14 mouse cellular contexts compared by ENCODE assay signal in the genomic region with DNA sequence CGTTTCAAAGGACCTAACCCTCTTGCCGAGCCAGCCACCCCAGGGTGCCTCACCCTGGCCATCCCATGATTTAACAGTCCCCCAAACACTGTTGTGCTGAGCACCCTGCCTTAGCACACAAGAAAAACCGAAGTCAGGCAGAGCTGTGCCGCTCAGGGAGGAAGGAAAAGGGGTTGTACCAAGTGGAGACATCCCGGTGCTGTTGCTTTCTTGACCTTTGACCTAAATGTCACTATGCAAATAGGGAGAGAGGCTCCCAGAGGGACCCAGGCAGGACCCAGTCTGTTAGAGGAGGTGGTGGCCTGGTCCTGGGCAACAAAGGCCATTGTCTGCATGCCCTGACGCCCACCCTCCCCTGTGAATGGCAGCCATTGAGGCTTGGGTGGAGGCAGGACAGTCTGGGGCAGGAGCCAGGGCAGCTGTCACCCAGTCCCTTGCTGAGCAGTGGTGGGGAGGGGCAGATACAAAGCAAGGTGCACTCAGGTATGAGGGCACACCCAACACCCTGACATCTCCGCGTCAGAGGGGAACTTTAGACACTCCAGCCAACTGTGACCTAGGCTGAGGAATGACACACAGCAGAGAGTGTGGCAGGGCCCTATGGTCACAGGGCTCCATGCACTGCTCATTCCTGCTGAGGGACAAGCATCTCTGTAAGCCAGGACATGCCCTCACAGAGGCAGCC. TPM values are rescaled to one million over a fixed set of nuclear protein-coding genes. Genes with fewer than 3 reads are reported as not detected.
DNase-seq lines count a peak whose midpoint lies in the region; ATAC-seq and TF ChIP-seq lines count a peak whose summit lies in the region.
"Had no signal": no experiment of that assay in that cellular context is flagged by ENCODE, and none has a peak within 500 bp of the region (broad histone marks: within the 10 kb centered on the region; RNA-seq: fewer than 3 reads in every experiment).

No protein-coding gene starts in this region.

- H3K4me1 ChIP-seq in midbrain, embryonic 10.5 days = peaks cover 18% of the 10 kb centered on the region
- no peaks in the 10 kb centered on the region for H3K4me1 ChIP-seq in midbrain, embryonic 14.5 days (ENCODE audit: control insufficient read depth, insufficient read depth, low read length)
- H3K4me1 ChIP-seq in intestine, embryonic 15.5 days (replicated peaks) = peaks cover 33% of the 10 kb centered on the region
- peaks cover 18% of the 10 kb centered on the region for H3K4me1 ChIP-seq in stomach, embryonic 16.5 days (ENCODE audit: control insufficient read depth, insufficient read depth, low read length)
- H3K4me1 ChIP-seq: hindbrain, embryonic 15.5 days had no signal

- H3K27ac ChIP-seq in gastrocnemius, adult 2 months = peak overlapping the region; percentile 54
- 0 out of 2 replicates have a peak overlapping the region, but pooled peaks have one; percentile 23 for H3K27ac ChIP-seq in midbrain, embryonic 10.5 days (replicated peaks)
- no peak overlapping the region for H3K27ac ChIP-seq in midbrain, embryonic 14.5 days (replicated peaks; ENCODE audit: low read depth, low read length)
- H3K27ac ChIP-seq in intestine, embryonic 15.5 days = peak overlapping the region; percentile 72
- peak overlapping the region; percentile 74; the same call in 1 of the 2 replicates for H3K27ac ChIP-seq in stomach, embryonic 16.5 days (ENCODE audit: low read length)
- H3K27ac ChIP-seq: hindbrain, embryonic 15.5 days; limb, embryonic 12.5 days had no signal

- no peak overlapping the region for H3K4me3 ChIP-seq in gastrocnemius, adult 2 months
- no peak overlapping the region for H3K4me3 ChIP-seq in midbrain, embryonic 10.5 days
- no peak overlapping the region for H3K4me3 ChIP-seq in midbrain, embryonic 14.5 days (replicated peaks; ENCODE audit: low read depth, low read length)
- no peak overlapping the region for H3K4me3 ChIP-seq in intestine, embryonic 15.5 days (replicated peaks)
- no peak overlapping the region for H3K4me3 ChIP-seq in stomach, embryonic 16.5 days (replicated peaks; ENCODE audit: low read length)
- H3K4me3 ChIP-seq: hindbrain, embryonic 15.5 days; limb, embryonic 12.5 days had no signal

- no peak overlapping the region; the same call in 1 of the 2 replicates for H3K9ac ChIP-seq in midbrain, embryonic 14.5 days (replicated peaks; ENCODE audit: low read length)
- H3K9ac ChIP-seq in intestine, embryonic 15.5 days = peak overlapping the region; percentile 8; the same call in 1 of the 2 replicates
- peak overlapping the region; percentile 46 for H3K9ac ChIP-seq in stomach, embryonic 16.5 days (ENCODE audit: low read length)
- H3K9ac ChIP-seq: hindbrain, embryonic 15.5 days; limb, embryonic 12.5 days had no signal

- no peak overlapping the region for H3K4me2 ChIP-seq in midbrain, embryonic 14.5 days (ENCODE audit: low read length)
- H3K4me2 ChIP-seq in intestine, embryonic 15.5 days (replicated peaks) = peak overlapping the region; percentile 4; the same call in 1 of the 2 replicates
- H3K4me2 ChIP-seq in stomach, embryonic 16.5 days (ENCODE audit: low read depth, low read length) = no peak overlapping the region
- H3K4me2 ChIP-seq: hindbrain, embryonic 15.5 days; limb, embryonic 12.5 days had no signal

- H3K36me3 ChIP-seq in midbrain, embryonic 10.5 days = no peaks in the 10 kb centered on the region
- no peaks in the 10 kb centered on the region for H3K36me3 ChIP-seq in midbrain, embryonic 14.5 days (ENCODE audit: control insufficient read depth, insufficient read depth, low read length)
- H3K36me3 ChIP-seq in intestine, embryonic 15.5 days = no peaks in the 10 kb centered on the region
- no peaks in the 10 kb centered on the region for H3K36me3 ChIP-seq in stomach, embryonic 16.5 days (ENCODE audit: control insufficient read depth, insufficient read depth, low read length)
- H3K36me3 ChIP-seq: limb, embryonic 12.5 days had no signal

- ATAC-seq in midbrain, embryonic 14.5 days (ENCODE audit: low FRiP score, low TSS enrichment) = no peak
- peak; percentile 59 for ATAC-seq in intestine, embryonic 15.5 days
- 0 out of 2 replicates have a peak, but pooled peaks have one; percentile 9 for ATAC-seq in stomach, embryonic 16.5 days (ENCODE audit: insufficient read depth, low FRiP score)

- WGBS in midbrain, embryonic 10.5 days = 63% methylated on average over 8 of the region's 8 CpGs
- 54% methylated on average over 8 of the region's 8 CpGs for WGBS in midbrain, embryonic 14.5 days
- WGBS in intestine, embryonic 15.5 days = 46% methylated on average over 8 of the region's 8 CpGs
- 50% methylated on average over 8 of the region's 8 CpGs for WGBS in stomach, embryonic 16.5 days

- H3K9me3 ChIP-seq in midbrain, embryonic 10.5 days (replicated peaks) = no peaks in the 10 kb centered on the region
- H3K9me3 ChIP-seq in midbrain, embryonic 14.5 days (ENCODE audit: control insufficient read depth, low read length) = no peaks in the 10 kb centered on the region
- H3K9me3 ChIP-seq in intestine, embryonic 15.5 days = no peaks in the 10 kb centered on the region
- no peaks in the 10 kb centered on the region for H3K9me3 ChIP-seq in stomach, embryonic 16.5 days (replicated peaks; ENCODE audit: control insufficient read depth, low read length)
- H3K9me3 ChIP-seq: hindbrain, embryonic 15.5 days; limb, embryonic 12.5 days had no signal

- H3K27me3 ChIP-seq in midbrain, embryonic 10.5 days (ENCODE audit: low read depth, poor library complexity, severe bottlenecking) = no peaks in the 10 kb centered on the region
- no peaks in the 10 kb centered on the region for H3K27me3 ChIP-seq in midbrain, embryonic 14.5 days (ENCODE audit: control insufficient read depth, insufficient read depth, low read length)
- no peaks in the 10 kb centered on the region for H3K27me3 ChIP-seq in intestine, embryonic 15.5 days (replicated peaks)
- no peaks in the 10 kb centered on the region for H3K27me3 ChIP-seq in stomach, embryonic 16.5 days (ENCODE audit: control insufficient read depth, insufficient read depth, low read length)
- H3K27me3 ChIP-seq: hindbrain, embryonic 15.5 days; limb, embryonic 12.5 days had no signal

- no peak for DNase-seq in gastrocnemius, adult 2 months
- no peak for DNase-seq in gastrocnemius, adult 8-10 months (ENCODE audit: low spot score in 2 of 2)
- no peak for DNase-seq in midbrain, embryonic 10.5 days (ENCODE audit: low spot score)
- no peak for DNase-seq in midbrain, embryonic 14.5 days
- no peak for DNase-seq in cerebellum, postnatal 14 days
- no peak for DNase-seq in heart, adult 11 months
- DNase-seq: adrenal gland, adult 8-10 months; cerebellum, adult 9-10 months; kidney, postnatal 4 days; thymus, adult 2 months had no signal

- intact Hi-C loops in gastrocnemius, adult 2 months (cut with DNase I) = no loop called here

- TF ChIP-seq CTCF in gastrocnemius, adult 2 months (IDR thresholded peaks at IDR 0.05) = no peak

RNA-seq across cellular contexts. Expression of a gene that starts 33.4 kb away (rescaled TPM):
- 10 to 100 TPM; 30.6 to 31.1 TPM for total RNA-seq in gastrocnemius, adult 2 months (2021)
- 10 to 100 TPM; 32.8 to 36.4 (median 34.1) TPM for total RNA-seq in gastrocnemius, adult 8-10 months (2022)
- 168 and 187 TPM in 2 replicates for polyA plus RNA-seq in midbrain, embryonic 10.5 days (2016; fragmentation: Nextera tagmentation; extraction: Ambion mirVana)
- polyA plus RNA-seq in midbrain, embryonic 14.5 days (2014; fragmentation: Nextera tagmentation; extraction: Ambion mirVana) = 113 and 119 TPM in 2 replicates
- polyA plus RNA-seq in intestine, embryonic 15.5 days (2015; fragmentation: Nextera tagmentation; extraction: Ambion mirVana) = 147 and 148 TPM in 2 replicates
- polyA plus RNA-seq in stomach, embryonic 16.5 days (2015; fragmentation: Nextera tagmentation; extraction: Ambion mirVana) = 136 and 142 TPM in 2 replicates

RNA-seq across cellular contexts. Expression of a gene that starts 39.9 kb away (rescaled TPM):
- 1 to 10 TPM in 1 of 2 experiments, under 1 TPM in 1; 0.89 to 1.0 TPM for total RNA-seq in gastrocnemius, adult 2 months (2021)
- total RNA-seq in gastrocnemius, adult 8-10 months (2022) = 1 to 10 TPM in 1 of 4 experiments, under 1 TPM in 3; 0.44 to 2.0 (median 0.64) TPM
- polyA plus RNA-seq in midbrain, embryonic 10.5 days (2016; fragmentation: Nextera tagmentation; extraction: Ambion mirVana) = 0.37 and 0.53 TPM in 2 replicates
- 38.6 and 64.0 TPM in 2 replicates for polyA plus RNA-seq in midbrain, embryonic 14.5 days (2014; fragmentation: Nextera tagmentation; extraction: Ambion mirVana)
- 20.1 and 20.5 TPM in 2 replicates for polyA plus RNA-seq in intestine, embryonic 15.5 days (2015; fragmentation: Nextera tagmentation; extraction: Ambion mirVana)
- polyA plus RNA-seq in stomach, embryonic 16.5 days (2015; fragmentation: Nextera tagmentation; extraction: Ambion mirVana) = 2.4 and 2.6 TPM in 2 replicates
